Mouse (Mus musculus): ENCODE measurements at regions not wholly inside any gene's neighbourhood (a gene's known extent, or its start where the extent isn't known, plus 50 kb on each side); places are given as distances from the start of the nearest gene placed in this dataset.

DNA sequence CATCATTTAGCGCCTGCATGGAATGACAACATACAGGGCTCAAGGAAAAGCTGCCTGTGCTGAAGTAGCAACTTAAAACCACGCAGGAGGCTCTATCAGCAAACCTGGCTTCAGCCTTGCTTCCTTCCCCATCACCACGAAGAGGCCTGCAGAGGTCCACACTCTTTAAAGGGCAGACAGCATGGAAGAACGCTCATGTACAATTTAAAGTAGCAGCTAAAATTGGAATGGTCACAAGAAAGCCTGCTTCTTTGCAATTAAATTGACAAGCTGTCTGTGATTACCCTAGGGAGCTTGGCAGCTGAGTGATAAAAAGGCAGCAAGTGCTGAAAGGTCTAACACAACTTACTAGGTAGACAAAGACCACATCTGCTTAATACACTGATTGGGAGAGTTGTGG is 210.4 kb upstream of the Pkn2 start:
- whole genome bisulfite sequencing: 71% methylated on average over 4 of the region's 4 CpGs
- no peak overlapping the region for H3K9ac ChIP-seq (ENCODE audit: low read depth, low read length)
- no peak for ATAC-seq
- no peak overlapping the region for H3K4me3 ChIP-seq (ENCODE audit: low read depth, low read length)
- H3K36me3 ChIP-seq (ENCODE audit: control insufficient read depth, insufficient read depth): no peaks in the 10 kb centered on the region
- no peaks in the 10 kb centered on the region for H3K27me3 ChIP-seq (replicated peaks; ENCODE audit: control insufficient read depth, insufficient read depth, low read length)
- no peaks in the 10 kb centered on the region for H3K4me1 ChIP-seq (replicated peaks; ENCODE audit: control insufficient read depth, insufficient read depth, low read length)
- TF ChIP-seq CTCF (IDR thresholded peaks at IDR 0.05; ENCODE audit: low read depth): no peak
- no peaks in the 10 kb centered on the region for H3K9me3 ChIP-seq (ENCODE audit: control insufficient read depth)
- no peak overlapping the region for H3K4me2 ChIP-seq (replicated peaks; ENCODE audit: low read depth)
- H3K27ac ChIP-seq (ENCODE audit: low read depth, low read length): no peak overlapping the region

DNA sequence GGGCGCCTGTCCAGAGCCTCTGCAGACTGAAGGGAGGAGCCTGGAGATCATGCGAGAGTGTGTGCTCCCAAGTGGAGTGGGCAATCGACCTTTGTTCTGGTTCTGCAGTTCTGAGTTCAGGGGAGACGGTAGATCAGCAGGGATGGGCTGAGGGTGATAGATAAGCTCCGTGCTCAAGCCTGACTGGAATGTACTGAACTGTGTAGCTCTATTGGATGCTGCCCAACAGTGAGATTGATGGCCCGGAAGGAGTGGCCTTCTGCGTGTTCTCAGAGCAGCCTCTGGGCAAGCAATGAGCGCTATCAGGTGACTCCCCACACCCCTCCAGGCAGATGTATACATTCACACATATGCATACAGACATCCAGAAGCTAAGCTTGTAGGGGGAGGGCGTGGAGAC is 209.1 kb upstream of the Pkn2 start:
- no peak for TF ChIP-seq CTCF (IDR thresholded peaks at IDR 0.05; ENCODE audit: low read depth)
- no peak overlapping the region for H3K27ac ChIP-seq (ENCODE audit: low read depth, low read length)
- no peaks in the 10 kb centered on the region for H3K9me3 ChIP-seq (ENCODE audit: control insufficient read depth)
- no peaks in the 10 kb centered on the region for H3K36me3 ChIP-seq (ENCODE audit: control insufficient read depth, insufficient read depth)
- no peak overlapping the region for H3K4me2 ChIP-seq (replicated peaks; ENCODE audit: low read depth)
- no peaks in the 10 kb centered on the region for H3K27me3 ChIP-seq (replicated peaks; ENCODE audit: control insufficient read depth, insufficient read depth, low read length)
- 22% methylated on average over 9 of the region's 9 CpGs for WGBS
- H3K4me1 ChIP-seq (replicated peaks; ENCODE audit: control insufficient read depth, insufficient read depth, low read length): no peaks in the 10 kb centered on the region
- no peak overlapping the region for H3K4me3 ChIP-seq (ENCODE audit: low read depth, low read length)
- ATAC-seq: peak; percentile 94
- no peak overlapping the region for H3K9ac ChIP-seq (ENCODE audit: low read depth, low read length)

DNA sequence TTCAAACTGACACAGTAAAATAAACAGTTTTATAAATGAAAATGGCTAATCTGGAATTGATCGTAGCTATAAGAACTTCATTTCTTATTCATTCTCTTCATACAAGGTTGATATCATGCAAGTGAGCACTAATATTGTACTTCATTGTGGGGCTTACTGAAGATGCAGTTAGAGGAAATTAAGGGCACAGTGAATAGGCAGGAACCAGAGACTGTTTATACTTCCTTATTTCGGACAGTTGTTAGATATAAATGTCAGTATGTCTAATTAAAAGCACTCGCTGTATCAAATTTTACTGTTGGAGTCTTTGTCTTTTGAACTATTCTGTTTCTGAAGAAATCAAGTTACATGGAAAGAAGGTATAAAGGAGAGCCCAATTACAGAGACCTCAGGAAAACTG is 208.5 kb upstream of the Pkn2 start:
- Histone ChIP-seq H3K36me3 (ENCODE audit: control insufficient read depth, insufficient read depth) (no peaks in the 10 kb centered on the region), H3K4me1 (replicated peaks; ENCODE audit: control insufficient read depth, insufficient read depth, low read length) (no peaks in the 10 kb centered on the region), H3K27ac (ENCODE audit: low read depth, low read length) (no peak overlapping the region), H3K9me3 (ENCODE audit: control insufficient read depth) (no peaks in the 10 kb centered on the region), H3K27me3 (replicated peaks; ENCODE audit: control insufficient read depth, insufficient read depth, low read length) (no peaks in the 10 kb centered on the region), H3K9ac (ENCODE audit: low read depth, low read length) (no peak overlapping the region), H3K4me2 (replicated peaks; ENCODE audit: low read depth) (no peak overlapping the region), H3K4me3 (ENCODE audit: low read depth, low read length) (no peak overlapping the region)
- no peak for ATAC-seq
- 66% methylated on average over 3 of the region's 3 CpGs for WGBS
- TF ChIP-seq CTCF (IDR thresholded peaks at IDR 0.05; ENCODE audit: low read depth): no peak

DNA sequence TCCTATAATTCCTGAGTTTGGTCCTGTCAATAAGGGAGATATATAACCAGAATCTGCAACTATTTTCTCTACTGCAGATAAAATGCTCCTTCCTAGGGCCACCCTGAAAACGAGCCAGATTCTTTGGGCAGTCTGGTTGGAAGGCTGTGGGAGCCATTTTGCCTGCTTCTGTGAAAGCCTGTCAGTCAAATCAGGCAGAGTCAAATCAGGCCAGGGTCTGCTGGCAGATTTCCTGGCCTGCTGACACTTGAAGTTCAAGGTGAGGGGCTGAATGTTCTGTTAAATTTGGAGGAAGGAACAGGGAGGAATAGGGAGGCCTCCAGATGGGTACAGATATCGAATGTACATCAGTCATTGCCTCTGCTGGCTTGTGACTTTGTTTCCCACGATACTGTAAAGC is 206.0 kb upstream of the Pkn2 start:
- H3K4me1 ChIP-seq (replicated peaks; ENCODE audit: control insufficient read depth, insufficient read depth, low read length): no peaks in the 10 kb centered on the region
- no peaks in the 10 kb centered on the region for H3K9me3 ChIP-seq (ENCODE audit: control insufficient read depth)
- no peak overlapping the region for H3K4me3 ChIP-seq (ENCODE audit: low read depth, low read length)
- H3K36me3 ChIP-seq (ENCODE audit: control insufficient read depth, insufficient read depth): no peaks in the 10 kb centered on the region
- ATAC-seq: no peak
- no peak overlapping the region for H3K4me2 ChIP-seq (replicated peaks; ENCODE audit: low read depth)
- TF ChIP-seq CTCF (IDR thresholded peaks at IDR 0.05; ENCODE audit: low read depth): no peak
- H3K27me3 ChIP-seq (replicated peaks; ENCODE audit: control insufficient read depth, insufficient read depth, low read length): no peaks in the 10 kb centered on the region
- H3K27ac ChIP-seq (ENCODE audit: low read depth, low read length): no peak overlapping the region
- H3K9ac ChIP-seq (ENCODE audit: low read depth, low read length): no peak overlapping the region
- 78% methylated on average over 3 of the region's 3 CpGs for WGBS

DNA sequence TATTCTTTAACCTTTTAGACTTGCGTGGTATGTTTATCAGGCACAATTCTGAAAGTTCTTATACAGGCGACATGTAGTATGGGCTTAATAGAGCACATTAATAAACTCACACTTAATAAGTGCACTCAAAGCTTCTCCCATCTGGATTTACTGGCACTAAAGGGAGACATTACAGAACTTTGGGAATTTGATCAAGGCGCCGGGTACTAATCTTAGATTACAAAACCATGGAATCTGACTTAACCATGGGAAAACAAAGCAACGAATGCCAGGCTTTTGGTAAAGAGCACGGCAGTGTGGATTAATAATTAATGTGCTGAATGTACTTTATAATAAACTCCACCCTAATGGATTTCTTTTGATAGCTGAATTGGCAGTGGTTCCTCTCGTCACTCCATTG is 196.5 kb upstream of the Pkn2 start:
- no peak for ATAC-seq
- Histone ChIP-seq H3K4me1 (replicated peaks; ENCODE audit: control insufficient read depth, insufficient read depth, low read length) (no peaks in the 10 kb centered on the region), H3K9ac (ENCODE audit: low read depth, low read length) (no peak overlapping the region), H3K27ac (ENCODE audit: low read depth, low read length) (no peak overlapping the region), H3K36me3 (ENCODE audit: control insufficient read depth, insufficient read depth) (no peaks in the 10 kb centered on the region), H3K4me2 (replicated peaks; ENCODE audit: low read depth) (no peak overlapping the region), H3K27me3 (replicated peaks; ENCODE audit: control insufficient read depth, insufficient read depth, low read length) (no peaks in the 10 kb centered on the region), H3K9me3 (ENCODE audit: control insufficient read depth) (no peaks in the 10 kb centered on the region), H3K4me3 (ENCODE audit: low read depth, low read length) (no peak overlapping the region)
- WGBS: 69% methylated on average over 7 of the region's 7 CpGs
- no peak for TF ChIP-seq CTCF (IDR thresholded peaks at IDR 0.05; ENCODE audit: low read depth)

DNA sequence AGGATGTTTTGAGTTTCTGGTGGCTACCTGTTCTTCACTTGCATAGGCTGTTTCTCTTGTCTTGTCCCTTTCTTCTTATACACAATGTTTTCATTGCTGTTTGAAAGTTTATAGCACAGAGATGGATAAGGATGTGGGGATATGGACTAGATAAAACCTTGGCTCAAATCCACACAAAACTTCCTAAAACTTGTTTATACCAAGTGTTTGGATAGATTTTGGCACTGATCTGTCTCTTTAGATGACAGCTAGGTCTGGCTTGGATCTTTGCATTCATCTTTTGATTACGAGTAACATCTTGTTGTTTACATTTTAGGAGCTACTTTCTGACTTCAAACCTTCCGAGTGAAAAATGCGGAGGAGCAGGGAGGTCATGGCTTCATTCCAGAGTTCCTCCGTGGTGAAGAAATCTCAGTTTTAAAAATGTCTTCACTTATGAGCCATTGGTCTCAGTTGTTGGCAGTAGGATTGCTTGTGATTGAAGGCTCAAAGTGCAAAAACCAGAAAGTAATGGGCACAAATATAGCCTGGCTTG is 190.1 kb upstream of the Pkn2 start:
- TF ChIP-seq CTCF (IDR thresholded peaks at IDR 0.05; ENCODE audit: low read depth): no peak
- no peak overlapping the region for H3K4me3 ChIP-seq (ENCODE audit: low read depth, low read length)
- H3K9me3 ChIP-seq (ENCODE audit: control insufficient read depth): no peaks in the 10 kb centered on the region
- H3K4me2 ChIP-seq (replicated peaks; ENCODE audit: low read depth): no peak overlapping the region
- H3K9ac ChIP-seq (ENCODE audit: low read depth, low read length): no peak overlapping the region
- no peaks in the 10 kb centered on the region for H3K4me1 ChIP-seq (replicated peaks; ENCODE audit: control insufficient read depth, insufficient read depth, low read length)
- 57% methylated on average over 4 of the region's 4 CpGs for WGBS
- H3K27ac ChIP-seq (ENCODE audit: low read depth, low read length): no peak overlapping the region
- H3K27me3 ChIP-seq (replicated peaks; ENCODE audit: control insufficient read depth, insufficient read depth, low read length): no peaks in the 10 kb centered on the region
- no peaks in the 10 kb centered on the region for H3K36me3 ChIP-seq (ENCODE audit: control insufficient read depth, insufficient read depth)
- ATAC-seq: no peak

DNA sequence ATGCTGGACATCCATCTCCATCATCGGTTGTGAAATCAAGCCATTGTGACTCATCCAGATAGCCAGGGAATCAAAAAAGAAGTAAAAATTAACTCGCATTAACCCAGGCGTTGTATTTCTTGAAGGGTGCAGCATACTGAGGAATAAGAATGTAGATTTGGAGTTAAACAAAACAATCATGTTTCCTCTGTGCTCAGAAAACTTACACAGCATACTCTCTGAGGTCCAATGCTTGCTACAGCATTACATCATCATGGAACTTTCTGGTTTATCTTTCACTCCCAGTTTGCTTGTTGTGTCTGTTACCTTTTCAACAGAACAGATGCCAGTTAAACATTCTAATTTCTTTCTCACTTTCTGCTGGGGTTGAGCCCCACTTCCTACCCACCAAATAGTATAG is 173.1 kb upstream of the Pkn2 start:
- H3K4me3 ChIP-seq (ENCODE audit: low read depth, low read length): no peak overlapping the region
- H3K27ac ChIP-seq (ENCODE audit: low read depth, low read length): no peak overlapping the region
- no peaks in the 10 kb centered on the region for H3K9me3 ChIP-seq (ENCODE audit: control insufficient read depth)
- no peaks in the 10 kb centered on the region for H3K4me1 ChIP-seq (replicated peaks; ENCODE audit: control insufficient read depth, insufficient read depth, low read length)
- no peaks in the 10 kb centered on the region for H3K27me3 ChIP-seq (replicated peaks; ENCODE audit: control insufficient read depth, insufficient read depth, low read length)
- WGBS: 87% methylated on average over 3 of the region's 3 CpGs
- H3K9ac ChIP-seq (ENCODE audit: low read depth, low read length): no peak overlapping the region
- no peak for TF ChIP-seq CTCF (IDR thresholded peaks at IDR 0.05; ENCODE audit: low read depth)
- no peak for ATAC-seq
- H3K4me2 ChIP-seq (replicated peaks; ENCODE audit: low read depth): no peak overlapping the region
- H3K36me3 ChIP-seq (ENCODE audit: control insufficient read depth, insufficient read depth): no peaks in the 10 kb centered on the region
